In genomic region chr9:45138191-45139032, GRCm38 (mm10) we compare ENCODE assay signal across 9 mouse cellular contexts. TPM values are rescaled to one million over a fixed set of nuclear protein-coding genes. Genes with fewer than 3 reads are reported as not detected.
DNase-seq lines count a peak whose midpoint lies in the region; ATAC-seq lines count a peak whose summit lies in the region.
"Had no signal": no experiment of that assay in that cellular context is flagged by ENCODE, and none has a peak within 500 bp of the region (broad histone marks: within the 10 kb centered on the region; RNA-seq: fewer than 3 reads in every experiment).

Gene Scn4b, plus strand, starts transcription at chr9:45138395.

- peak within 1 kb of the TSS; percentile 94 for H3K4me2 ChIP-seq in forebrain, embryonic 15.5 days (replicated peaks)
- peak within 1 kb of the TSS; percentile 91 for H3K4me2 ChIP-seq in hindbrain, embryonic 11.5 days (replicated peaks; ENCODE audit: low read depth, low read length)
- H3K4me2 ChIP-seq in midbrain, embryonic 16.5 days (ENCODE audit: low read length), result peak within 1 kb of the TSS; percentile 91

- peak within 1 kb of the TSS; percentile 55 for H3K4me3 ChIP-seq in forebrain, embryonic 15.5 days
- peak within 1 kb of the TSS; percentile 46 for H3K4me3 ChIP-seq in hindbrain, embryonic 11.5 days (ENCODE audit: low read depth, low read length)
- H3K4me3 ChIP-seq in midbrain, embryonic 16.5 days (ENCODE audit: low read depth, low read length), result peak within 1 kb of the TSS; percentile 48

- H3K36me3 ChIP-seq in forebrain, embryonic 15.5 days, result no peaks in the 10 kb centered on the region
- no peaks in the 10 kb centered on the region for H3K36me3 ChIP-seq in hindbrain, embryonic 11.5 days (ENCODE audit: control insufficient read depth, insufficient read depth, low read length)
- no peaks in the 10 kb centered on the region for H3K36me3 ChIP-seq in midbrain, embryonic 16.5 days (ENCODE audit: control insufficient read depth, insufficient read depth, low read length)

- under 1% methylated on average over 69 of the region's 76 CpGs for WGBS in forebrain, embryonic 15.5 days
- WGBS in hindbrain, embryonic 11.5 days, result under 1% methylated on average over 71 of the region's 76 CpGs
- WGBS in midbrain, embryonic 16.5 days, result 1% methylated on average over 73 of the region's 76 CpGs

- DNase-seq in cerebellum, postnatal 25 days, result peak; percentile 48 to 61
- no peak for DNase-seq in cerebellum, adult 11 months
- DNase-seq in R1 (ENCODE audit: low read depth, low spot score), result peak; percentile 53
- DNase-seq in hindbrain, embryonic 11.5 days (ENCODE audit: low spot score), result peak; percentile 68
- DNase-seq in left cerebral cortex, postnatal 4 days, result peak; percentile 35
- DNase-seq in thymus, postnatal 25 days, result peak; percentile 68

- peaks cover 22% of the 10 kb centered on the region for H3K4me1 ChIP-seq in forebrain, embryonic 15.5 days
- 0 out of 2 replicates have a peak, but pooled peaks cover 9% of the 10 kb centered on the region for H3K4me1 ChIP-seq in hindbrain, embryonic 11.5 days (replicated peaks; ENCODE audit: control insufficient read depth, insufficient read depth, low read length)
- peaks cover 12% of the 10 kb centered on the region for H3K4me1 ChIP-seq in midbrain, embryonic 16.5 days (ENCODE audit: control insufficient read depth, insufficient read depth, low read length)

- ATAC-seq in forebrain, embryonic 15.5 days (replicated peaks), result peak; percentile 68
- ATAC-seq in hindbrain, embryonic 11.5 days (ENCODE audit: low FRiP score), result peak; percentile 38; the same call in 1 of the 2 replicates
- peak; percentile 70; the same call in 1 of the 2 replicates for ATAC-seq in midbrain, embryonic 16.5 days

- no peaks in the 10 kb centered on the region for H3K9me3 ChIP-seq in forebrain, embryonic 15.5 days
- H3K9me3 ChIP-seq in hindbrain, embryonic 11.5 days (ENCODE audit: control insufficient read depth, low read length), result no peaks in the 10 kb centered on the region
- H3K9me3 ChIP-seq in midbrain, embryonic 16.5 days (replicated peaks; ENCODE audit: control insufficient read depth, low read length, poor library complexity, severe bottlenecking), result no peaks in the 10 kb centered on the region

- peak within 1 kb of the TSS; percentile 48 for H3K9ac ChIP-seq in forebrain, embryonic 15.5 days (replicated peaks)
- peak within 1 kb of the TSS; percentile 37 for H3K9ac ChIP-seq in hindbrain, embryonic 11.5 days (ENCODE audit: low read depth, low read length)
- H3K9ac ChIP-seq in midbrain, embryonic 16.5 days (ENCODE audit: low read depth, low read length), result peak within 1 kb of the TSS; percentile 57

- intact Hi-C loops in left cerebral cortex, postnatal 4 days (cut with DNase I), result no loop called here

- no peak within 1 kb of the TSS for H3K27ac ChIP-seq in forebrain, embryonic 15.5 days (replicated peaks)
- H3K27ac ChIP-seq in hindbrain, embryonic 11.5 days (ENCODE audit: low read depth, low read length), result no peak within 1 kb of the TSS
- no peak within 1 kb of the TSS for H3K27ac ChIP-seq in midbrain, embryonic 16.5 days (ENCODE audit: low read length)
- H3K27ac ChIP-seq: macrophage had no signal

- H3K27me3 ChIP-seq in forebrain, embryonic 15.5 days, result peaks cover 86% of the 10 kb centered on the region
- peaks cover 57% of the 10 kb centered on the region for H3K27me3 ChIP-seq in hindbrain, embryonic 11.5 days (ENCODE audit: control insufficient read depth, insufficient read depth, low read length)
- H3K27me3 ChIP-seq in midbrain, embryonic 16.5 days (ENCODE audit: control insufficient read depth, insufficient read depth, low read depth, low read length), result peaks cover 62% of the 10 kb centered on the region

RNA-seq across cellular contexts. Expression of gene Scn4b, which starts in this region (rescaled TPM):
- 0.10 and 0.34 TPM in 2 replicates for polyA plus RNA-seq in forebrain, embryonic 15.5 days (2015; fragmentation: Nextera tagmentation; extraction: Ambion mirVana)
- 0.12 and 0.14 TPM in 2 replicates for polyA plus RNA-seq in hindbrain, embryonic 11.5 days (2014; fragmentation: Nextera tagmentation; extraction: Ambion mirVana)
- under 1 TPM; 0.70 to 0.89 TPM for total RNA-seq in left cerebral cortex, postnatal 4 days (2021)
- polyA plus RNA-seq in midbrain, embryonic 16.5 days (2015; fragmentation: Nextera tagmentation; extraction: Ambion mirVana), result 0.28 and 0.31 TPM in 2 replicates
- polyA plus RNA-seq: macrophage had no signal

Comparison
In these comparisons a context has a peak if more than half of its experiments do, and no peak if none do; other contexts are left out.
1. Peak in ATAC-seq, H3K4me3 ChIP-seq, H3K9ac ChIP-seq and H3K4me2 ChIP-seq in forebrain, embryonic 15.5 days; RNA of the gene not detected or under 1 TPM.
2. Peak in DNase-seq, ATAC-seq, H3K4me3 ChIP-seq, H3K9ac ChIP-seq and H3K4me2 ChIP-seq in hindbrain, embryonic 11.5 days; RNA of the gene not detected or under 1 TPM.
3. Peak in DNase-seq in left cerebral cortex, postnatal 4 days; RNA of the gene not detected or under 1 TPM.
4. Peak in ATAC-seq, H3K4me3 ChIP-seq, H3K9ac ChIP-seq and H3K4me2 ChIP-seq in midbrain, embryonic 16.5 days; RNA of the gene not detected or under 1 TPM.